Mouse (Mus musculus): ENCODE measurements around the gene Igsf6.
"Not testable (repeated sequence)": the region's sequence is repeated elsewhere in the genome, so short reads cannot be mapped to it uniquely, and the experiment has no call there.

Gene Igsf6

GRCm38 (mm10) chr7:121047624-121048023, 26.7 kb downstream of the Igsf6 start:
- DNase-seq, result no peak

- DNase-seq, result no peak
Measured at GRCm38 (mm10) chr7:121045671-121046453, 28.5 kb downstream of the Igsf6 start.

- DNase-seq, result no peak
Measured at GRCm38 (mm10) chr7:121044251-121044650, 30.1 kb downstream of the Igsf6 start.

GRCm38 (mm10) chr7:121043510-121043909, 30.9 kb downstream of the Igsf6 start:
- no peak for DNase-seq

- no peak for DNase-seq
Measured at GRCm38 (mm10) chr7:121043004-121043403, 31.4 kb downstream of the Igsf6 start.

GRCm38 (mm10) chr7:121041989-121042388, 32.4 kb downstream of the Igsf6 start:
- no peak for DNase-seq

- DNase-seq, result no peak
Measured at GRCm38 (mm10) chr7:121040595-121040994, 33.8 kb downstream of the Igsf6 start.

GRCm38 (mm10) chr7:121035161-121035721, 39.1 kb downstream of the Igsf6 start:
- DNase-seq, result peak in 1 of 2 experiments; percentile 13

- DNase-seq, result no peak
Measured at GRCm38 (mm10) chr7:121034701-121035141, 39.7 kb downstream of the Igsf6 start.

- peak; percentile 87 to 90 for DNase-seq
Measured at GRCm38 (mm10) chr7:121033856-121034652, 40.3 kb downstream of the Igsf6 start, which contains the start of gene Mettl9. Mettl9 (plus strand) TSS chr7:121034445.

GRCm38 (mm10) chr7:121029947-121030346, 44.4 kb downstream of the Igsf6 start:
- not testable (repeated sequence) for DNase-seq

- DNase-seq, result no peak
Measured at GRCm38 (mm10) chr7:121026300-121026699, 48.1 kb downstream of the Igsf6 start.

GRCm38 (mm10) chr7:121025221-121026008, 49.0 kb downstream of the Igsf6 start:
- no peak for DNase-seq

- no peak for DNase-seq
Measured at GRCm38 (mm10) chr7:121020277-121020676, 54.1 kb downstream of the Igsf6 start.

GRCm38 (mm10) chr7:121018778-121019177, 55.6 kb downstream of the Igsf6 start:
- no peak for DNase-seq

- no peak for DNase-seq
Measured at GRCm38 (mm10) chr7:121014486-121014885, 59.9 kb downstream of the Igsf6 start.
